Mouse (Mus musculus): Measurements from ENCODE around the gene Igfals.

- TF ChIP-seq POLR2A (IDR thresholded peaks at IDR 0.05; ENCODE audit: borderline replicate concordance, control insufficient read depth, low read depth, low read length) (no peak), CTCF (IDR thresholded peaks at IDR 0.05; ENCODE audit: control insufficient read depth, insufficient read depth, low read length) (no peak)
These were observed 12.3 kb downstream of the Igfals start for GRCm38 (mm10) chr17:24878117-24878397.

Data from bone marrow, adult 2 months (tissue).